Mouse (Mus musculus) heart, postnatal 0 days (tissue): ENCODE measurements around the gene Sec61a1.

ENCODE experiments used
- CTCF ChIP-seq: IDR thresholded peaks from 2 replicates; pipeline ENCODE4 v1.5.1; 2016; ENCODE audit warnings: antibody characterized with exemption, control low read depth, low read depth
- EP300 ChIP-seq: IDR thresholded peaks from 2 replicates; pipeline ENCODE4 v1.6.1; 2016; ENCODE audit warnings: antibody characterized with exemption, low read depth

GRCm38 (mm10) chr6:88559688-88560087 lies 41.0 kb upstream of the Sec61a1 start:
- TF ChIP-seq CTCF (peak; percentile 54), EP300 (no peak)
